Mouse (Mus musculus): ENCODE measurements at regions not wholly inside any gene's neighbourhood (a gene's known extent, or its start where the extent isn't known, plus 50 kb on each side); places are given as distances from the start of the nearest gene placed in this dataset.

- no peak for DNase-seq (ENCODE audit: low spot score)
- H3K36me3 ChIP-seq (ENCODE audit: control insufficient read depth, insufficient read depth, low read length): no peaks in the 10 kb centered on the region
- H3K4me3 ChIP-seq (ENCODE audit: low read depth, low read length): no peak overlapping the region
- H3K9ac ChIP-seq (ENCODE audit: low read length): no peak overlapping the region
- no peak for ATAC-seq (ENCODE audit: low FRiP score, low TSS enrichment)
- H3K9me3 ChIP-seq (ENCODE audit: control insufficient read depth, low read length): no peaks in the 10 kb centered on the region
- no peak overlapping the region for H3K4me2 ChIP-seq (replicated peaks; ENCODE audit: low read depth)
- no peak overlapping the region for H3K27ac ChIP-seq (replicated peaks)
- WGBS: 39% methylated on average over 13 of the region's 13 CpGs
- no peak for TF ChIP-seq CTCF (IDR thresholded peaks at IDR 0.05; ENCODE audit: low read depth)
- no peak for TF ChIP-seq EP300 (optimal IDR thresholded peaks at IDR 0.05)
- no peaks in the 10 kb centered on the region for H3K4me1 ChIP-seq (replicated peaks; ENCODE audit: control insufficient read depth, insufficient read depth)
- H3K27me3 ChIP-seq (ENCODE audit: control insufficient read depth, insufficient read depth, low read length): no peaks in the 10 kb centered on the region
Measured at GRCm38 (mm10) chr7:124990695-124991094, 453.8 kb upstream of the Kdm8 start.

GRCm38 (mm10) chr7:124996538-124996937 lies 447.9 kb upstream of the Kdm8 start:
- ATAC-seq (ENCODE audit: low FRiP score, low TSS enrichment) (no peak), DNase-seq (ENCODE audit: low spot score) (no peak)
- WGBS: 83% methylated on average over 1 of the region's 1 CpGs
- H3K4me3 ChIP-seq (ENCODE audit: low read depth, low read length): no peak overlapping the region
- no peak overlapping the region for H3K27ac ChIP-seq (replicated peaks)
- H3K27me3 ChIP-seq (ENCODE audit: control insufficient read depth, insufficient read depth, low read length): no peaks in the 10 kb centered on the region
- no peak for TF ChIP-seq CTCF (IDR thresholded peaks at IDR 0.05; ENCODE audit: low read depth)
- no peak for TF ChIP-seq EP300 (optimal IDR thresholded peaks at IDR 0.05)
- H3K4me2 ChIP-seq (replicated peaks; ENCODE audit: low read depth): no peak overlapping the region
- no peaks in the 10 kb centered on the region for H3K9me3 ChIP-seq (ENCODE audit: control insufficient read depth, low read length)
- H3K4me1 ChIP-seq (replicated peaks; ENCODE audit: control insufficient read depth, insufficient read depth): no peaks in the 10 kb centered on the region
- H3K36me3 ChIP-seq (ENCODE audit: control insufficient read depth, insufficient read depth, low read length): no peaks in the 10 kb centered on the region
- H3K9ac ChIP-seq (ENCODE audit: low read length): no peak overlapping the region

GRCm38 (mm10) chr7:125000669-125001068 lies 443.8 kb upstream of the Kdm8 start:
- ATAC-seq (ENCODE audit: low FRiP score, low TSS enrichment): no peak
- TF ChIP-seq CTCF (IDR thresholded peaks at IDR 0.05; ENCODE audit: low read depth): no peak
- TF ChIP-seq EP300 (optimal IDR thresholded peaks at IDR 0.05): no peak
- Histone ChIP-seq H3K9ac (ENCODE audit: low read length) (no peak overlapping the region), H3K36me3 (ENCODE audit: control insufficient read depth, insufficient read depth, low read length) (no peaks in the 10 kb centered on the region), H3K4me1 (replicated peaks; ENCODE audit: control insufficient read depth, insufficient read depth) (no peaks in the 10 kb centered on the region), H3K9me3 (ENCODE audit: control insufficient read depth, low read length) (no peaks in the 10 kb centered on the region), H3K4me2 (replicated peaks; ENCODE audit: low read depth) (no peak overlapping the region), H3K27me3 (ENCODE audit: control insufficient read depth, insufficient read depth, low read length) (no peaks in the 10 kb centered on the region), H3K27ac (replicated peaks) (no peak overlapping the region), H3K4me3 (ENCODE audit: low read depth, low read length) (no peak overlapping the region)
- DNase-seq (ENCODE audit: low spot score): no peak

DNA sequence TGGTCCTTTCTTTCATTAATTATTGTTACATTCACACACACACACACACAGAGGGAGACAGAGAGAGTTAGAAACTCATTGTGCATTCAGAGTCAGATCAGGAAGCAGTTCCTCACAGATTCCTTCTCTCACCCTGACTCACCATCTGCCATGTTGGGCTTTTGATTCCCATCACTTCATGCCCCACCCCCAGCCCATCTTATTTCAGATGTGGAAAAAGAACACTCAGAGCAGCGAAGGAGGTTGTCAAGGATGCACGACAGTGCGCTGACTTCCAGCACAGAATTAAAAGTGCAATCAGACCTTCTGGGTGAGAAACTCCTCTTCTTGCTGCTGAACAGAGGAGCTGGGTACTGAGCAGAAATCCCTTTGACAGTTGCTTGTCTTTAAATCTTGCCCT lies 438.8 kb upstream of the Kdm8 start:
- Histone ChIP-seq H3K36me3 (ENCODE audit: control insufficient read depth, insufficient read depth, low read length) (no peaks in the 10 kb centered on the region), H3K4me1 (replicated peaks; ENCODE audit: control insufficient read depth, insufficient read depth) (no peaks in the 10 kb centered on the region), H3K27ac (replicated peaks) (no peak overlapping the region), H3K27me3 (ENCODE audit: control insufficient read depth, insufficient read depth, low read length) (no peaks in the 10 kb centered on the region), H3K4me2 (replicated peaks; ENCODE audit: low read depth) (no peak overlapping the region), H3K4me3 (ENCODE audit: low read depth, low read length) (no peak overlapping the region), H3K9me3 (ENCODE audit: control insufficient read depth, low read length) (no peaks in the 10 kb centered on the region), H3K9ac (ENCODE audit: low read length) (no peak overlapping the region)
- no peak for DNase-seq (ENCODE audit: low spot score)
- TF ChIP-seq CTCF (IDR thresholded peaks at IDR 0.05; ENCODE audit: low read depth): no peak
- no peak for TF ChIP-seq EP300 (optimal IDR thresholded peaks at IDR 0.05)
- 88% methylated on average over 3 of the region's 3 CpGs for WGBS
- ATAC-seq (ENCODE audit: low FRiP score, low TSS enrichment): no peak

- no peaks in the 10 kb centered on the region for H3K4me1 ChIP-seq (replicated peaks; ENCODE audit: control insufficient read depth, insufficient read depth)
- no peak for ATAC-seq (ENCODE audit: low FRiP score, low TSS enrichment)
- H3K9ac ChIP-seq (ENCODE audit: low read length): no peak overlapping the region
- no peak for DNase-seq (ENCODE audit: low spot score)
- 61% methylated on average over 1 of the region's 1 CpGs for WGBS
- no peaks in the 10 kb centered on the region for H3K27me3 ChIP-seq (ENCODE audit: control insufficient read depth, insufficient read depth, low read length)
- H3K27ac ChIP-seq (replicated peaks): no peak overlapping the region
- TF ChIP-seq EP300 (optimal IDR thresholded peaks at IDR 0.05) (no peak), CTCF (IDR thresholded peaks at IDR 0.05; ENCODE audit: low read depth) (no peak)
- H3K9me3 ChIP-seq (ENCODE audit: control insufficient read depth, low read length): no peaks in the 10 kb centered on the region
- no peak overlapping the region for H3K4me2 ChIP-seq (replicated peaks; ENCODE audit: low read depth)
- H3K4me3 ChIP-seq (ENCODE audit: low read depth, low read length): no peak overlapping the region
- no peaks in the 10 kb centered on the region for H3K36me3 ChIP-seq (ENCODE audit: control insufficient read depth, insufficient read depth, low read length)
Measured at GRCm38 (mm10) chr7:125019259-125019658, 425.2 kb upstream of the Kdm8 start.

- H3K4me1 ChIP-seq (replicated peaks; ENCODE audit: control insufficient read depth, insufficient read depth): no peaks in the 10 kb centered on the region
- H3K4me3 ChIP-seq (ENCODE audit: low read depth, low read length): no peak overlapping the region
- no peak overlapping the region for H3K4me2 ChIP-seq (replicated peaks; ENCODE audit: low read depth)
- no peak overlapping the region for H3K9ac ChIP-seq (ENCODE audit: low read length)
- ATAC-seq (ENCODE audit: low FRiP score, low TSS enrichment): no peak
- DNase-seq (ENCODE audit: low spot score): no peak
- WGBS: 76% methylated on average over 5 of the region's 5 CpGs
- TF ChIP-seq EP300 (optimal IDR thresholded peaks at IDR 0.05): no peak
- no peaks in the 10 kb centered on the region for H3K9me3 ChIP-seq (ENCODE audit: control insufficient read depth, low read length)
- no peaks in the 10 kb centered on the region for H3K27me3 ChIP-seq (ENCODE audit: control insufficient read depth, insufficient read depth, low read length)
- no peak overlapping the region for H3K27ac ChIP-seq (replicated peaks)
- H3K36me3 ChIP-seq (ENCODE audit: control insufficient read depth, insufficient read depth, low read length): no peaks in the 10 kb centered on the region
Measured at GRCm38 (mm10) chr7:125024944-125025343, 419.5 kb upstream of the Kdm8 start.
